Mouse (Mus musculus): ENCODE results near the gene Cmtm2b. TPM values are rescaled to one million over a fixed set of nuclear protein-coding genes. Genes with fewer than 3 reads are reported as not detected.
A peak's percentile ranks its signal among the peaks of the same experiment; 100 is the strongest.

Cmtm2b gene
- polyA plus RNA-seq, 1 experiment from 2014 or later = not detected

DNA sequence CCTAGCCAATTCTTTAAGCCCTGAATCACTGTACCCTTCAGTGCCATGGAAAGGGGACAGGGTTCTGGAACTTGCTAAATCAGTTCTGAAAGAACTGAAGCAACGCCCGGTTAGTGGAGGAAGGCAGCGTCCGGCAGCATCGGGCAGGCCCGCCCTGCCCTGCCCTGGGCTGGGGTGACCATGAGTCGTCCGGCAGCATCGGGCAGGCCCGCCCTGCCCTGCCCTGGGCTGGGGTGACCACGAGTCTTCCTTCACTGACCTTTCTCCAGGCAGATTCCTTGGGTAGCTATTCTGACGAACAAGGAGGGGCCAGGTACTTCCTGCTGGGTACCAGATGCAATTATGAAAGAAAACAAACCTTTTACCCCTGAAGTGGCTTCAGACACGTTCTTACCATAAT lies 28.0 kb downstream of the Cmtm2b start:
- Histone ChIP-seq H3K4me1 (ENCODE audit: control insufficient read depth, insufficient read depth, low read length) (no peaks in the 10 kb centered on the region), H3K4me3 (ENCODE audit: low read depth, low read length) (no peak overlapping the region), H3K4me2 (ENCODE audit: low read depth) (no peak overlapping the region), H3K9me3 (ENCODE audit: control insufficient read depth, low read length) (no peaks in the 10 kb centered on the region), H3K27me3 (ENCODE audit: control insufficient read depth, insufficient read depth, low read length) (no peaks in the 10 kb centered on the region), H3K9ac (ENCODE audit: low read length) (no peak overlapping the region), H3K36me3 (ENCODE audit: control insufficient read depth, insufficient read depth, low read length) (no peaks in the 10 kb centered on the region), H3K27ac (ENCODE audit: low read depth, low read length) (no peak overlapping the region)
- DNase-seq (ENCODE audit: low spot score) (no peak), ATAC-seq (ENCODE audit: insufficient read depth, low FRiP score, low TSS enrichment) (no peak)
- WGBS = 93% methylated on average over 13 of the region's 13 CpGs

DNA sequence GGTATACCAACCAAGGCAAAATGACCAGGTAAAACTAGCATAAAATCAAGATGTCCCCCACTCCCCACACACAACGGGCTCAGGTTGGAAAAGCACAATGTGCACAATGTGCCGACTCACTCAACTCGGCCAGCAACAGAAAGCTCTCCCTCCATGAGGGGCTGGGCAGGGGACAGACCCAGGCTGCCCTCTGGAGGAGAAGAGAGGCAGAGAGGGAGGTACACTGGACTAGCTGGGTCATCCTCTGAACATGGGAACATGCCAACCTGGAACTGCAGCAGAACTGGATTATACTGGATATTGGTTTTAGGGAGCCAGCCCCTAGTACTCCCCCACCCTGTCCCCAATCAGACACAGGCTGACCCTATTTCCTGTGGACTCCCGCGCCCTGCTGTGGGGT lies 31.2 kb downstream of the Cmtm2b start:
- no peak for DNase-seq (ENCODE audit: low spot score)
- Histone ChIP-seq H3K9me3 (ENCODE audit: control insufficient read depth, low read length) (no peaks in the 10 kb centered on the region), H3K4me1 (ENCODE audit: control insufficient read depth, insufficient read depth, low read length) (no peaks in the 10 kb centered on the region), H3K36me3 (ENCODE audit: control insufficient read depth, insufficient read depth, low read length) (0 out of 2 replicates have a peak, but pooled peaks cover 2% of the 10 kb centered on the region), H3K4me3 (ENCODE audit: low read depth, low read length) (no peak overlapping the region), H3K9ac (ENCODE audit: low read length) (no peak overlapping the region), H3K27ac (ENCODE audit: low read depth, low read length) (no peak overlapping the region), H3K4me2 (ENCODE audit: low read depth) (no peak overlapping the region), H3K27me3 (ENCODE audit: control insufficient read depth, insufficient read depth, low read length) (no peaks in the 10 kb centered on the region)
- peak; percentile 31; the same call in 1 of the 2 replicates for ATAC-seq (ENCODE audit: insufficient read depth, low FRiP score, low TSS enrichment)
- 58% methylated on average over 5 of the region's 5 CpGs for WGBS

DNA sequence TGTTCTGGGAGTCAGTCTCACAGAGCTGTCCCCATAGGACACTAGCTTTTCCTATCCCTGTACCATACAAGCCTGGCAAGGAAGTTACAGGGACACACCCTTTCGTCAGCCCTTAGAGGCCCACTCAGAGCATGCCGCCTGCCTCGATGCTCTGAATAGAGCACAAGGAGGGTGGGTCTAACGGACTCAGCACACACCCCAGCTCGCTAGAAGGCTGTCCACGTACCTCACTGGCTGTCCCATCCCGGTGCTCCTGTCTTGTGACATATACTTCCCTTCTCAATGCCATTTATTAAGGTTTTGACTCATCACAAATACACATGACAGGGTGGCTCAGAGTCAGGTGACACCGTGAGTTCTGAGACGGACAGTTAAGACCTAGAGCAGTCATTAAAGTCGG lies 32.5 kb downstream of the Cmtm2b start:
- H3K4me1 ChIP-seq (ENCODE audit: control insufficient read depth, insufficient read depth, low read length) = no peaks in the 10 kb centered on the region
- H3K4me2 ChIP-seq (ENCODE audit: low read depth) = no peak overlapping the region
- DNase-seq (ENCODE audit: low spot score) (no peak), ATAC-seq (ENCODE audit: insufficient read depth, low FRiP score, low TSS enrichment) (no peak)
- H3K4me3 ChIP-seq (ENCODE audit: low read depth, low read length) = no peak overlapping the region
- H3K27ac ChIP-seq (ENCODE audit: low read depth, low read length) = no peak overlapping the region
- H3K27me3 ChIP-seq (ENCODE audit: control insufficient read depth, insufficient read depth, low read length) = no peaks in the 10 kb centered on the region
- 0 out of 2 replicates have a peak, but pooled peaks cover 2% of the 10 kb centered on the region for H3K36me3 ChIP-seq (ENCODE audit: control insufficient read depth, insufficient read depth, low read length)
- no peaks in the 10 kb centered on the region for H3K9me3 ChIP-seq (ENCODE audit: control insufficient read depth, low read length)
- H3K9ac ChIP-seq (ENCODE audit: low read length) = no peak overlapping the region
- WGBS = 91% methylated on average over 10 of the region's 10 CpGs

DNA sequence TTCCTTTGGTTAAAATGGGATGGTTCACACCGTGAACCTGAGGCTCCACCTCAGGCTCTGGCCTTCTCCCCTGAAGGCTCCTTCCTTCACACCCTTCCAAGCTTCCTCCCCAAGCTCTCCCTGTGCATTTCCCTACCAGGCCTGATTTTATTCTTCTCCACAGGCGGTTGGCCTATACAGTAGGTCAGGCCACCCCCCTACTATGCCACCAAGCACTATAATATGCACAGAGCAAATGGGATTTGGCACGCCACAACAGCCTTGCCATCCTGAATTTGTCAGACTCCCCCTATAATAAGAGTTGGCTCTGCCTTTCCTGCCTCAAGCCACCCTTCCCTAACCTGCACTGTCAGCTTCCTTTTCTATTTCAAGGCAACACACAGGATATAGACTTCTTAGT lies 36.6 kb downstream of the Cmtm2b start:
- no peaks in the 10 kb centered on the region for H3K27me3 ChIP-seq (ENCODE audit: control insufficient read depth, insufficient read depth, low read length)
- H3K27ac ChIP-seq (ENCODE audit: low read depth, low read length) = no peak overlapping the region
- ATAC-seq (ENCODE audit: insufficient read depth, low FRiP score, low TSS enrichment) = no peak
- H3K4me1 ChIP-seq (ENCODE audit: control insufficient read depth, insufficient read depth, low read length) = no peaks in the 10 kb centered on the region
- no peak overlapping the region for H3K4me2 ChIP-seq (ENCODE audit: low read depth)
- H3K9ac ChIP-seq (ENCODE audit: low read length) = no peak overlapping the region
- DNase-seq (ENCODE audit: low spot score) = no peak
- 90% methylated on average over 3 of the region's 3 CpGs for WGBS
- no peak overlapping the region for H3K4me3 ChIP-seq (ENCODE audit: low read depth, low read length)
- 0 out of 2 replicates have a peak, but pooled peaks cover 2% of the 10 kb centered on the region for H3K36me3 ChIP-seq (ENCODE audit: control insufficient read depth, insufficient read depth, low read length)
- H3K9me3 ChIP-seq (ENCODE audit: control insufficient read depth, low read length) = no peaks in the 10 kb centered on the region

DNA sequence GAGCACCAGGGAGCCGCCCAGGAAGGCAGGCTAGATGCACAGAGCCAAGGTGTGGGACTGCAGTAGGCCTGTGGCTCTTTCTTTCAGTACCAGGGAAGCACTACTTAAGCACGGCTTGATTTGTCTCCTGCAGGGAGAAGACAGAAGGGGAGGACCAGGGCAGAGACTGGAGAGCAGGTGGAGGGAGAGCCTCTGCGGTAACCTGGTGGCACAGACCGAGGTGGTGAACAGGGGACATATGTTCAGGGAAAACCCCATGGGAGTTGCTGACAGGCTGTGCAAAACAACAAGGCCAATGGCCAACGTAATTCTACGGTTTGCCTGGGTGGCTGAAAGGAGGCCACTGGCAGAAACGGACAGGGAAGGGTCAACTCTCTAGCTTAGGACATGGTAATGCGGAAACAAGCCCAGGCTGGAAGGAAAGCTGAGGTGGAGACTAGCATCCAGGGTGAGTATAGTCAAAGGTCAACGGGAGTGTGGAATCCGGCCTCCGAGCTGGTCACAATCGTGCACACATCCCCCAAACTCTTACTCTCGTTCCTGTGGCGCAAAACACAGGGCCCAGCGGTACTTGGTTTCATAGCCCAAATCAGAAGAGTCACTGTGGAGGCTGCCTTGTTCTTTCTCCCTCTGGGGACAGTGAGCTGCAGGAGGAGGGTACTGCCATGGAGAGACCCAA lies 37.9 kb downstream of the Cmtm2b start:
- no peak for DNase-seq (ENCODE audit: low spot score)

DNA sequence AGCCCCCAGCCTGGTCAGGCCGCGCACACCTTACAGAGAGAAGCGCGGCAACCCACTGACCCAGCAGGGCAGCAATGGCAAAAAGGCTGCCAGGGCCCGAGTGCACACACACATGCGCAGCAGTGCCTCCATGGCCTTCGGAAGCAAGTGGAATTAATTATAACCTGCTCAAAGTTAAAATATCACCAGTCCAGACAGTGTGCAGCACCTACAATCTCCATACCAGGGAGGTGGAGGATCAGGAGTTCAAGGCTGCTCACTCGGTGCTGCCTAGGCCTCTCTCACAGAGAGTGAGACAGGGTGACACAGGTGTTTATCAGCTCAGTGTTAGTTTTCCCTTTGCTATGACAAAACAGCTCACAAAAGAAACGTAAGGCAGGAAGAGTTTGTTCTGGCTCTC lies 43.7 kb downstream of the Cmtm2b start:
- H3K4me2 ChIP-seq (ENCODE audit: low read depth) = no peak overlapping the region
- ATAC-seq (ENCODE audit: insufficient read depth, low FRiP score, low TSS enrichment) = no peak
- WGBS = 82% methylated on average over 9 of the region's 9 CpGs

More for the DNA sequence above, 37.9 kb downstream of the Cmtm2b start:
- ATAC-seq (ENCODE audit: insufficient read depth, low FRiP score, low TSS enrichment) = no peak
- no peak overlapping the region for H3K27ac ChIP-seq (ENCODE audit: low read depth, low read length)
- no peak overlapping the region for H3K4me3 ChIP-seq (ENCODE audit: low read depth, low read length)
- H3K9ac ChIP-seq (ENCODE audit: low read length) = no peak overlapping the region
- H3K4me1 ChIP-seq (ENCODE audit: control insufficient read depth, insufficient read depth, low read length) = no peaks in the 10 kb centered on the region
- 78% methylated on average over 15 of the region's 15 CpGs for WGBS
- 0 out of 2 replicates have a peak, but pooled peaks cover 2% of the 10 kb centered on the region for H3K36me3 ChIP-seq (ENCODE audit: control insufficient read depth, insufficient read depth, low read length)
- no peaks in the 10 kb centered on the region for H3K27me3 ChIP-seq (ENCODE audit: control insufficient read depth, insufficient read depth, low read length)
- H3K4me2 ChIP-seq (ENCODE audit: low read depth) = no peak overlapping the region
- H3K9me3 ChIP-seq (ENCODE audit: control insufficient read depth, low read length) = no peaks in the 10 kb centered on the region

DNA sequence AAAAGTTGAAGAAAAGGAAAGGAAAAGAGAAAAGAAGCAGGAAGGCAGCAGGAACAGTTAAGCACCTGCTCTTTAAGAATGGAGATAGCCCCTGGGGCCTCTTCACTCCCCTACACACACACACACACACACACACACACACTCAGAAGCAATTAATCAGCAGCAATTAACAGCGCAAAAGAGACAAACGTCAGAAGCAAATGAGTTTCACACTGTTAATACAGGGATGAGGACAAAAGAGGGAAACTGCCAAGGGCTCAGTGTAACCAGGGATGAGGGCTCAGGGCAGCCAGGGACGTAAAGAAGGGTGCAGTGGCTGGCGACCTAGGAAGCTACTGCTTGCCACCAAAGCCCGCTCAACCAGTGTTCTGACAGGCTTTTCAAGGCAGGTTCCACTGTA lies 45.4 kb downstream of the Cmtm2b start:
- DNase-seq (ENCODE audit: low spot score) = no peak
- no peak overlapping the region for H3K9ac ChIP-seq (ENCODE audit: low read length)
- no peaks in the 10 kb centered on the region for H3K9me3 ChIP-seq (ENCODE audit: control insufficient read depth, low read length)
- H3K4me2 ChIP-seq (ENCODE audit: low read depth) = no peak overlapping the region
- ATAC-seq (ENCODE audit: insufficient read depth, low FRiP score, low TSS enrichment) = peak; percentile 45; the same call in 1 of the 2 replicates
- 36% methylated on average over 5 of the region's 5 CpGs for WGBS
- H3K36me3 ChIP-seq (ENCODE audit: control insufficient read depth, insufficient read depth, low read length) = no peaks in the 10 kb centered on the region
- no peak overlapping the region for H3K27ac ChIP-seq (ENCODE audit: low read depth, low read length)
- no peak overlapping the region for H3K4me3 ChIP-seq (ENCODE audit: low read depth, low read length)
- no peaks in the 10 kb centered on the region for H3K4me1 ChIP-seq (ENCODE audit: control insufficient read depth, insufficient read depth, low read length)
- no peaks in the 10 kb centered on the region for H3K27me3 ChIP-seq (ENCODE audit: control insufficient read depth, insufficient read depth, low read length)

More for the DNA sequence above, 43.7 kb downstream of the Cmtm2b start:
- DNase-seq (ENCODE audit: low spot score) = no peak
- no peak overlapping the region for H3K27ac ChIP-seq (ENCODE audit: low read depth, low read length)
- no peak overlapping the region for H3K9ac ChIP-seq (ENCODE audit: low read length)
- H3K9me3 ChIP-seq (ENCODE audit: control insufficient read depth, low read length) = no peaks in the 10 kb centered on the region
- H3K4me3 ChIP-seq (ENCODE audit: low read depth, low read length) = no peak overlapping the region
- H3K36me3 ChIP-seq (ENCODE audit: control insufficient read depth, insufficient read depth, low read length) = no peaks in the 10 kb centered on the region
- H3K4me1 ChIP-seq (ENCODE audit: control insufficient read depth, insufficient read depth, low read length) = no peaks in the 10 kb centered on the region
- H3K27me3 ChIP-seq (ENCODE audit: control insufficient read depth, insufficient read depth, low read length) = no peaks in the 10 kb centered on the region

DNA sequence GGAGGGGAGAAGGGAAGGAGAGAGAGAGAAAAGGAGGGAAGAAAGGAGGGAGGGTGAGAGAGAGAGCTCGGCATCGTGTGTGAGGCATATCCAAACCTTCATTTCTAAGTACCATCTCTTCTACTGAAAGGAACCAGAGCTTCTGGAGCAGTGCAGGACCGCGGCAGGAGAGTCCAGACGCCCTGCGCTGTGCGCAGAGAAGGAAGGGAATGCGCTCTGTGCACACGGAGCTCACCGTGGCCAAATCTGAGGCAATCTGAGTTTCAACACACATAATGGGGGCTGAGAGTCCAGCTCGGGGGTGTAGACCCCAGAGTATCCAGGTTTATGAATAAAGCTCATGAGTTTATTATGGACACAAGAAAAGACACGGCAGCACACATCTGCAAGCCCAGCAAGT lies 47.6 kb downstream of the Cmtm2b start:
- WGBS = 86% methylated on average over 12 of the region's 12 CpGs
- H3K9me3 ChIP-seq (ENCODE audit: control insufficient read depth, low read length) = no peaks in the 10 kb centered on the region
- H3K27ac ChIP-seq (ENCODE audit: low read depth, low read length) = no peak overlapping the region
- no peak for ATAC-seq (ENCODE audit: insufficient read depth, low FRiP score, low TSS enrichment)
- no peaks in the 10 kb centered on the region for H3K4me1 ChIP-seq (ENCODE audit: control insufficient read depth, insufficient read depth, low read length)
- H3K4me2 ChIP-seq (ENCODE audit: low read depth) = no peak overlapping the region
- no peak overlapping the region for H3K4me3 ChIP-seq (ENCODE audit: low read depth, low read length)
- no peaks in the 10 kb centered on the region for H3K36me3 ChIP-seq (ENCODE audit: control insufficient read depth, insufficient read depth, low read length)
- no peak overlapping the region; the same call in 1 of the 2 replicates for H3K9ac ChIP-seq (ENCODE audit: low read length)
- no peak for DNase-seq (ENCODE audit: low spot score)
- H3K27me3 ChIP-seq (ENCODE audit: control insufficient read depth, insufficient read depth, low read length) = no peaks in the 10 kb centered on the region

DNA sequence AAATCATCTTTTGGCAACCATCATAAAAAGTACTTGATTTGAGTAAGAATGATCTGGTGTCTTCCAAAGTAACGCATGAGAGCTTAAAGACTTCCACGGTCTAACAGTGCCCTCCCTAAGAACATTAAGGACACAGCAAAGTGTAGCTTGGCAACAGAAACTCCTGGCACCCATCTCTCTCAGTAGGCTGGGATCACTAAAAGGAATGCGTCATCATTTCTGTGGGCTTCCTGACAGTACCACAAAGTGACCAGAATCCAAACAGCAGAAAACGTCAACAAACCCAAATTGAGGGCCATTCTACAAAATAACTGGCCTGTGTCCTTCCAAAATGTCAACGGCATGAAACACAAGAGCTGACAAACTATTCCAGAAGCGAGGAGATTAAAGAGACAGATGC lies 48.0 kb downstream of the Cmtm2b start:
- ATAC-seq (ENCODE audit: insufficient read depth, low FRiP score, low TSS enrichment) (no peak), DNase-seq (ENCODE audit: low spot score) (no peak)
- no peak overlapping the region for H3K4me2 ChIP-seq (ENCODE audit: low read depth)
- H3K4me3 ChIP-seq (ENCODE audit: low read depth, low read length) = no peak overlapping the region
- H3K4me1 ChIP-seq (ENCODE audit: control insufficient read depth, insufficient read depth, low read length) = no peaks in the 10 kb centered on the region
- WGBS = 77% methylated on average over 6 of the region's 6 CpGs
- no peak overlapping the region for H3K9ac ChIP-seq (ENCODE audit: low read length)
- H3K9me3 ChIP-seq (ENCODE audit: control insufficient read depth, low read length) = no peaks in the 10 kb centered on the region
- H3K36me3 ChIP-seq (ENCODE audit: control insufficient read depth, insufficient read depth, low read length) = no peaks in the 10 kb centered on the region
- H3K27me3 ChIP-seq (ENCODE audit: control insufficient read depth, insufficient read depth, low read length) = no peaks in the 10 kb centered on the region
- no peak overlapping the region for H3K27ac ChIP-seq (ENCODE audit: low read depth, low read length)
